Mouse (Mus musculus): Measurements from ENCODE around the gene Lman1l. TPM values are rescaled to one million over a fixed set of nuclear protein-coding genes. Genes with fewer than 3 reads are reported as not detected.

Gene Lman1l
- total RNA-seq, 2 experiments from 2014 or later: not detected

GRCm38 (mm10) chr9:57644944-57645893, 24.6 kb upstream of the Lman1l start:
- DNase-seq: peak; percentile 96

- DNase-seq: no peak
Measured at GRCm38 (mm10) chr9:57644442-57644943, 23.9 kb upstream of the Lman1l start.

- no peak for DNase-seq
Measured at GRCm38 (mm10) chr9:57643856-57644180, 23.2 kb upstream of the Lman1l start.

- no peak for DNase-seq
Measured at GRCm38 (mm10) chr9:57643169-57643855, 22.7 kb upstream of the Lman1l start.

- DNase-seq: no peak
Measured at GRCm38 (mm10) chr9:57641775-57642550, 21.4 kb upstream of the Lman1l start.

GRCm38 (mm10) chr9:57641022-57641421, 20.4 kb upstream of the Lman1l start:
- DNase-seq: no peak

GRCm38 (mm10) chr9:57640384-57640783, 19.8 kb upstream of the Lman1l start:
- peak; percentile 51 for DNase-seq

GRCm38 (mm10) chr9:57639661-57640328, 19.2 kb upstream of the Lman1l start:
- DNase-seq: no peak

GRCm38 (mm10) chr9:57638651-57639459, 18.3 kb upstream of the Lman1l start:
- DNase-seq: no peak

GRCm38 (mm10) chr9:57637741-57638322, 17.3 kb upstream of the Lman1l start:
- peak; percentile 74 for DNase-seq

- DNase-seq: no peak
Measured at GRCm38 (mm10) chr9:57637272-57637671, 16.7 kb upstream of the Lman1l start.

GRCm38 (mm10) chr9:57633481-57634024, 13.0 kb upstream of the Lman1l start:
- no peak for DNase-seq

GRCm38 (mm10) chr9:57629118-57629874, 8.7 kb upstream of the Lman1l start:
- peak; percentile 89 for DNase-seq

- no peak for DNase-seq
Measured at GRCm38 (mm10) chr9:57628717-57629116, 8.1 kb upstream of the Lman1l start.

- DNase-seq: no peak
Measured at GRCm38 (mm10) chr9:57627892-57628291, 7.3 kb upstream of the Lman1l start.

- no peak for DNase-seq
Measured at GRCm38 (mm10) chr9:57627191-57627590, 6.6 kb upstream of the Lman1l start.

GRCm38 (mm10) chr9:57625674-57626500, 5.3 kb upstream of the Lman1l start:
- DNase-seq: no peak

GRCm38 (mm10) chr9:57624295-57624694, 3.7 kb upstream of the Lman1l start:
- DNase-seq: no peak

- DNase-seq: no peak
Measured at GRCm38 (mm10) chr9:57618854-57619253, 1.7 kb downstream of the Lman1l start.
